Mouse (Mus musculus) midbrain, embryonic 14.5 days (tissue): ENCODE measurements around the gene Ranbp9. TPM values are rescaled to one million over a fixed set of nuclear protein-coding genes. Genes with fewer than 3 reads are reported as not detected.
A peak's percentile ranks its signal among the peaks of the same experiment; 100 is the strongest.

Experiments used
- ATAC-seq: fragments of 200-750 bp; cut with Nextera tagmentation; 2 replicates; pipeline ENCODE4 v1.8.0; 2017; ENCODE audit warnings: moderate number of reproducible peaks, moderate library complexity; ENCODE audit not compliant: low FRiP score, low TSS enrichment
- DNase-seq: peaks from one replicate; pipeline ENCODE4 v3.0.0-alpha.2; 2015
- H3K27ac ChIP-seq: fragments of 300-500 bp; sonication (generic); replicated peaks from 2 replicates; pipeline ENCODE4 v1.5.1; 2014; ENCODE audit warnings: mild to moderate bottlenecking, low read depth, low read length, moderate library complexity
- H3K27me3 ChIP-seq: fragments of 300-500 bp; sonication (generic); 2 replicates; pipeline ENCODE4 v1.6.1; 2014; ENCODE audit warnings: low read length, control low read depth, mixed read lengths; ENCODE audit not compliant: control insufficient read depth, insufficient read depth
- H3K36me3 ChIP-seq: fragments of 300-500 bp; sonication (generic); 2 replicates; pipeline ENCODE4 v1.6.1; 2014; ENCODE audit warnings: low read length, control low read depth; ENCODE audit not compliant: control insufficient read depth, insufficient read depth
- H3K4me1 ChIP-seq: fragments of 300-500 bp; sonication (generic); 2 replicates; pipeline ENCODE4 v1.6.1; 2014; ENCODE audit warnings: mild to moderate bottlenecking, antibody characterized with exemption, low read length, control low read depth; ENCODE audit not compliant: control insufficient read depth, insufficient read depth
- H3K4me2 ChIP-seq: fragments of 300-500 bp; sonication (generic); 2 replicates; pipeline ENCODE4 v1.6.1; 2014; ENCODE audit warnings: mild to moderate bottlenecking, low read length, moderate library complexity
- H3K4me3 ChIP-seq: fragments of 300-500 bp; sonication (generic); replicated peaks from 2 replicates; pipeline ENCODE4 v1.5.1; 2014; ENCODE audit warnings: low read depth, low read length
- H3K9ac ChIP-seq: fragments of 300-500 bp; sonication (generic); replicated peaks from 2 replicates; pipeline ENCODE4 v1.6.1; 2014; ENCODE audit warnings: mild to moderate bottlenecking, low read length, moderate library complexity
- H3K9me3 ChIP-seq: fragments of 300-500 bp; sonication (generic); 2 replicates; pipeline ENCODE4 v1.6.1; 2016; ENCODE audit warnings: low read length, control low read depth, mixed read lengths; ENCODE audit not compliant: control insufficient read depth
- WGBS: fragments of 180-500 bp; shearing (Covaris S2); extraction: QIAGEN DNeasy Blood & Tissue Kit; methylation state at CpG from one replicate; pipeline ENCODE4 v1.1.7; 2014; 5-methylcytosine and 5-hydroxymethylcytosine counted together
- polyA plus RNA-seq: library from polyadenylated mRNA; unstranded; fragments of >200 nt; fragmentation: Nextera tagmentation; extraction: Ambion mirVana; gene quantifications from 2 replicates; pipeline ENCODE4 v1.2.1, GENCODE M21; 2014

The Ranbp9 gene
- polyA plus RNA-seq, 1 experiment from 2014 or later = 19.6 TPM

DNA sequence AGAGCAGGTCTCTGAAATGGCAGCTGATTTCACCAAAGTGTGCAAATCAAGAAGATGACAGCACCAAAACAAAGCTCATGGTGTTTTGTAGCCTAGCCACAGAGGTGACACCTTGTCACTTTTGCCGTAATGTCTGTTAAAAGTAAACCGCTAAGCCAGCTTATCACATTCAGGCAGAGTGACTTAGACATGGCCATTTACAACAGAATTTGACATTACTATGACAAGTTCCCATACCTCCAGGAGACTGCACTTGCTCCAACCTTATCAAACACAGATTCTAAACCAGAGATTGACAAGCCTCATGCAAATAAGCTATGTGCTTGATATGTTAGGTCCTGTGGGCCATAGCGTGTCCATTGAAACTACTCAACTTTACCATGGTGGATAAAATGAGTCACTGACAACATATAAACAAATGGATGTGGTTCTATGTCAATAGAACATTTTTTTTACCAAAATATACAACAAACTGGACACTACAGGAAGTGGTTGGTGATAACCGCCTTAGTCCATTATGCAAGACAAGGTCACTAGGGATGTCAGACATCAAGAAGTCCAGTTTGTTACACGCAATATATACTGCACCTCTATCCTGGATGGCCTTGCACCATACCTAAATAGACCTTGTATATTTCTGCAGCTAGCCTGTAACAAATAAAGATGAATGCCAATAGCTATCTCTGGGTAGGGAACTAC is 4.3 kb upstream of the Ranbp9 start:
- Histone ChIP-seq H3K9ac (no peak overlapping the region), H3K4me2 (no peak overlapping the region), H3K9me3 (no peaks in the 10 kb centered on the region), H3K36me3 (no peaks in the 10 kb centered on the region), H3K27ac (no peak overlapping the region), H3K4me3 (no peak overlapping the region), H3K27me3 (no peaks in the 10 kb centered on the region), H3K4me1 (0 out of 2 replicates have a peak, but pooled peaks cover 5% of the 10 kb centered on the region)
- 95% methylated on average over 5 of the region's 5 CpGs for WGBS
- ATAC-seq = no peak
- DNase-seq = no peak

DNA sequence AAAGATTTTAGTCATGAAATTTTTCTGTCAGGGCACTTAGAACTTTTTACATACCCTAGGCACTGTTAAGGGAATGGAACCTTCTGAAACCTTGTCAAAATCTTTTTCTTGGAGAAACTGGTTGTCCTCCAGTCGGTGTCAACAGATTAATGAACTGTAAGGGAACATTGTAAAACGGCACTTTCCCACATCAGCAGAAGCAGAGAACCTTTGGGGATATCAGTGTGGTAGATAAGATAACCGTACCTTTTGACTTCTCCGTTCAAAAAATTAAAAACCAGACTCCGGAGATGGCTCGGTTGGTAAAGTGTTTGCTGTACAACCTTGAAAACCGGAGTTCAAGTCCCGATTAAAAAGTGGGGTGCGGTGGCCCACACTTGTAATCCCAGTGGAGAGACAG is 1.7 kb upstream of the Ranbp9 start:
- Histone ChIP-seq H3K36me3 (no peaks in the 10 kb centered on the region), H3K27ac (no peak overlapping the region), H3K9ac (no peak overlapping the region), H3K27me3 (no peaks in the 10 kb centered on the region), H3K4me3 (no peak overlapping the region), H3K4me2 (no peak overlapping the region), H3K9me3 (no peaks in the 10 kb centered on the region), H3K4me1 (peaks cover 12% of the 10 kb centered on the region; the same call in 1 of the 2 replicates)
- ATAC-seq (no peak), DNase-seq (no peak)
- 93% methylated on average over 9 of the region's 9 CpGs for WGBS

GRCm38 (mm10) chr13:43481859-43482245 is 770 bp upstream of the Ranbp9 start:
- Histone ChIP-seq H3K4me3 (peak overlapping the region; percentile 69), H3K4me2 (peak overlapping the region; percentile 85), H3K27ac (peak overlapping the region; percentile 99), H3K4me1 (peaks cover 19% of the 10 kb centered on the region; the same call in 1 of the 2 replicates), H3K36me3 (no peaks in the 10 kb centered on the region), H3K27me3 (no peaks in the 10 kb centered on the region), H3K9me3 (no peaks in the 10 kb centered on the region), H3K9ac (peak overlapping the region; percentile 98)
- ATAC-seq (no peak), DNase-seq (peak; percentile 51)
- 36% methylated on average over 6 of the region's 6 CpGs for WGBS

- ATAC-seq = peak; percentile 15
- no peak for DNase-seq
- Histone ChIP-seq H3K4me2 (peak overlapping the region; percentile 85), H3K27ac (peak overlapping the region; percentile 99), H3K36me3 (no peaks in the 10 kb centered on the region), H3K4me3 (peak overlapping the region; percentile 69), H3K27me3 (no peaks in the 10 kb centered on the region), H3K9me3 (no peaks in the 10 kb centered on the region), H3K9ac (peak overlapping the region; percentile 98), H3K4me1 (peaks cover 19% of the 10 kb centered on the region; the same call in 1 of the 2 replicates)
- 1% methylated on average over 34 of the region's 67 CpGs for WGBS
Observed at GRCm38 (mm10) chr13:43480595-43480956, 506 bp downstream of the Ranbp9 start.

DNA sequence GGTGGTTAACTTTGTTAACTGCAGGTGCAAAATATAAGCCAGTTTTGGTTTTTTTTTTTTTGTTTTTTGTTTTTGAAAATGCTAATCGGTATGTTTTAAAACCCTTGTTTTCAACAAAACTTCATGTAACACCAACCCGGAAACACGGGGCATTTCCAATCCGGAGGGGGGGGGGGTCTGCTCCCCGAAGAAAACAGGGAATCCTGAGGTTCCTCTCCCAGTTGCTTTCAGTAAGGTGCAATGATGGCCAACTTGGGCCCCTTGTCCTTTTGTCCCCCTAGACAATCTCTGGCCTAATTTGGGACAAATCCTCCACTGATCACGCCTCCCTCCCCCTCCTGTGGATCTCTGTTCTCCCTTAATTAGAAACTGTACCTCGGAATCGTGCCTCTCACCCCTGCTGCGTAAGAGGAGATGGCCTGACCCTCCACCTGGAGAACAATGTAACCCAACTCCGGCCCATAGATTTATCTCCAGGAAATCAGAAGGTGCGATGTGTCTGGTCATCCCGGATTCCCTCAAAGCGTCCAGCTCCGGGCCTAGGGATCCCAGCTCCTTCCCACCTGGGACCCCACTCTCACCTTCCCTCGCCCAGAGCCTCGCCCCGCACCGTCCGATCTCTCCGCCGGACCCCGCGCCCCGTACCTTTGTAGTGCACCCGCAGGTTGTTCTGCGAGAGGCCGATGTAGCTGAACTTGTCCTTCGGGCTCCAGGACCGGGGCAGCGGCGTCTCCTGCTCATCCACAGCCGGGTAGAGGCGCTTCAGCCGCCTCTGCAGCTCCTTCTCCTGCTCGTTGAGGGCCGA is 1.1 kb downstream of the Ranbp9 start:
- no peaks in the 10 kb centered on the region for H3K27me3 ChIP-seq
- H3K9ac ChIP-seq = peak overlapping the region; percentile 98
- peak overlapping the region; percentile 85 for H3K4me2 ChIP-seq
- peaks cover 19% of the 10 kb centered on the region; the same call in 1 of the 2 replicates for H3K4me1 ChIP-seq
- ATAC-seq (peak; percentile 5; the same call in 1 of the 2 replicates), DNase-seq (peak; percentile 61)
- H3K36me3 ChIP-seq = no peaks in the 10 kb centered on the region
- peak overlapping the region; percentile 99 for H3K27ac ChIP-seq
- WGBS = under 1% methylated on average over 35 of the region's 36 CpGs
- H3K9me3 ChIP-seq = no peaks in the 10 kb centered on the region
- peak overlapping the region; percentile 69 for H3K4me3 ChIP-seq

GRCm38 (mm10) chr13:43479024-43479705 is 1.9 kb downstream of the Ranbp9 start:
- ATAC-seq = no peak
- 6% methylated on average over 6 of the region's 6 CpGs for WGBS

DNA sequence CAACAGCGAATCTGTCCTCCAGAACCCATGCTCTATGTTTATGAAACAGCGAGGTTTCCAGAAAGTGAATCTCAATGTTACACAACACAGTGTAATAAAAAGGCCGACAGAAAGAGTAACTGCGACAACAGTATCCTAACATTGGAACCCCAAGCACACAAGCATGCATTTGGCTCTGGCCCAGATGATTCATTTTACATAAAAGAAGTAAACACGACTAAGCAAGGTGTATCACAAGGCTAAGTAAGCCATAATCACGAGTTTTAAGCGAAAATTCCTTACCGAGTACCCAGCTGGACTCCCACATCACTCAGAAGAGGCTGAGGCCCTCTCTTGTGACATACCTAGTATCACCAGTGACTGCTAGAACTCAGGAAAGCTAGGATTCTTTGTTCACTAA is 2.5 kb downstream of the Ranbp9 start:
- no peaks in the 10 kb centered on the region for H3K36me3 ChIP-seq
- H3K9me3 ChIP-seq = no peaks in the 10 kb centered on the region
- peaks cover 23% of the 10 kb centered on the region for H3K4me1 ChIP-seq
- H3K9ac ChIP-seq = peak overlapping the region; percentile 50
- WGBS = 26% methylated on average over 8 of the region's 8 CpGs
- H3K27ac ChIP-seq = no peak overlapping the region
- peak overlapping the region; percentile 69 for H3K4me3 ChIP-seq
- DNase-seq (peak; percentile 30), ATAC-seq (no peak)
- peak overlapping the region; percentile 85 for H3K4me2 ChIP-seq
- H3K27me3 ChIP-seq = no peaks in the 10 kb centered on the region

More at GRCm38 (mm10) chr13:43479024-43479705, 1.9 kb downstream of the Ranbp9 start:
- Histone ChIP-seq H3K27me3 (no peaks in the 10 kb centered on the region), H3K27ac (peak overlapping the region; percentile 49; the same call in 1 of the 2 replicates), H3K9ac (peak overlapping the region; percentile 98), H3K4me2 (peak overlapping the region; percentile 85), H3K4me1 (peaks cover 22% of the 10 kb centered on the region), H3K4me3 (peak overlapping the region; percentile 69), H3K9me3 (no peaks in the 10 kb centered on the region), H3K36me3 (no peaks in the 10 kb centered on the region)
- peak; percentile 52 for DNase-seq

DNA sequence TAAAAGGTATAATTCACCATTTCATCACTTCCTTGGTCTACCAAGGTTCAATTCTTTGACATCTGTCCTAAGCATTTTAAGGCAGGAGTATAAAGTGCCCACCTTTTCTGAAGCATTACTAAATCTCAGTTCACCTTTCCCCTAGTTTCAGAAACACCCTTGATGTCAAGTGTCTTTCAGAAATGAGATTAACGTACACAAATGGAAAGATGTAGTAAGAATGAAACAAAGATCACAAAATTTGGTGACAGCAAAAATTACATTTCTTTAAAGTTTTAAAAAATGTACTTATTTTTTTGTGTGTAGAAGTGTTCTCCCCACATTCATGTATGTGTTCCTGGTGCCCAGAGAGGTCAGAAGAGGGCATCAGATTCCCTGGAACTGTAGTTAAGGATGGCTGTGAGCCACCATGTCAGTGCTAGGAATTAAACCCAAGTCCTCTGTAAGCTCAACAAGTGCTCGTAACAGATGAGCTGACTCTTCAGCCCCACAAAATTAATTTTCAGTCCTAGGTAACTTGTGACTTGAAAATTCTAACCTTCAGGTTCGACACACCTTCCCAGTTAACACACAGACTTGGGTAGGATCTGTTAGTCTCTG is 3.9 kb downstream of the Ranbp9 start:
- no peak for DNase-seq
- Histone ChIP-seq H3K27ac (no peak overlapping the region), H3K4me1 (peaks cover 25% of the 10 kb centered on the region), H3K27me3 (no peaks in the 10 kb centered on the region), H3K4me3 (no peak overlapping the region), H3K4me2 (peak overlapping the region; percentile 85; the same call in 1 of the 2 replicates), H3K9me3 (no peaks in the 10 kb centered on the region), H3K9ac (no peak overlapping the region), H3K36me3 (no peaks in the 10 kb centered on the region)
- ATAC-seq = no peak
- WGBS = 92% methylated on average over 3 of the region's 3 CpGs
